Mouse (Mus musculus) forebrain, embryonic 10.5 days (tissue): ENCODE measurements around the gene Foxo3. TPM values are rescaled to one million over a fixed set of nuclear protein-coding genes. Genes with fewer than 3 reads are reported as not detected.
A peak's percentile ranks its signal among the peaks of the same experiment; 100 is the strongest.

ENCODE experiments used
- DNase-seq: peaks from one replicate; pipeline ENCODE4 v3.0.0-alpha.2; 2017; ENCODE audit warnings: low spot score; ENCODE audit errors: extremely low spot score
- H3K27ac ChIP-seq: fragments of 300-500 bp; sonication (generic); 2 replicates; pipeline ENCODE4 v1.5.1; 2016; ENCODE audit warnings: mild to moderate bottlenecking
- H3K27me3 ChIP-seq: fragments of 300-500 bp; sonication (generic); 2 replicates; pipeline ENCODE4 v1.6.1; 2016; ENCODE audit warnings: mild to moderate bottlenecking; ENCODE audit not compliant: poor library complexity, severe bottlenecking
- H3K36me3 ChIP-seq: fragments of 300-500 bp; sonication (generic); replicated peaks from 2 replicates; pipeline ENCODE4 v1.6.1; 2016; ENCODE audit warnings: mild to moderate bottlenecking, moderate library complexity
- H3K4me1 ChIP-seq: fragments of 300-500 bp; sonication (generic); 2 replicates; pipeline ENCODE4 v1.6.1; 2016
- H3K4me3 ChIP-seq: fragments of 300-500 bp; sonication (generic); 2 replicates; pipeline ENCODE4 v1.5.1; 2016; ENCODE audit warnings: mild to moderate bottlenecking, moderate library complexity
- H3K9me3 ChIP-seq: fragments of 300-500 bp; sonication (generic); 2 replicates; pipeline ENCODE4 v1.6.1; 2016; ENCODE audit warnings: mild to moderate bottlenecking, moderate library complexity
- WGBS: fragments of 180-500 bp; shearing (Covaris S2); methylation state at CpG from one replicate; pipeline ENCODE4 v1.1.7; 2016; 5-methylcytosine and 5-hydroxymethylcytosine counted together
- polyA plus RNA-seq: library from polyadenylated mRNA; unstranded; fragments of >200 nt; fragmentation: Nextera tagmentation; extraction: Ambion mirVana; gene quantifications from 2 replicates; pipeline ENCODE4 v1.2.1, GENCODE M21; 2016

Foxo3 gene
- polyA plus RNA-seq, 1 experiment from 2014 or later: 2.3 TPM

- Histone ChIP-seq H3K4me3 (no peak overlapping the region), H3K9me3 (no peaks in the 10 kb centered on the region; the same call in 1 of the 2 replicates), H3K36me3 (peaks cover 13% of the 10 kb centered on the region), H3K27me3 (no peaks in the 10 kb centered on the region), H3K27ac (no peak overlapping the region), H3K4me1 (peaks cover 5% of the 10 kb centered on the region; the same call in 1 of the 2 replicates)
- no peak for DNase-seq
- WGBS: 96% methylated on average over 8 of the region's 8 CpGs
These were observed 15.5 kb downstream of the Foxo3 start for GRCm38 (mm10) chr10:42261103-42261502.

GRCm38 (mm10) chr10:42260523-42260922 is 16.0 kb downstream of the Foxo3 start:
- DNase-seq: no peak
- no peak overlapping the region for H3K4me3 ChIP-seq
- no peak overlapping the region for H3K27ac ChIP-seq
- WGBS: 84% methylated on average over 8 of the region's 8 CpGs
- peaks cover 7% of the 10 kb centered on the region for H3K36me3 ChIP-seq
- H3K9me3 ChIP-seq: no peaks in the 10 kb centered on the region
- peaks cover 9% of the 10 kb centered on the region; the same call in 1 of the 2 replicates for H3K4me1 ChIP-seq
- H3K27me3 ChIP-seq: no peaks in the 10 kb centered on the region

- peaks cover 10% of the 10 kb centered on the region; the same call in 1 of the 2 replicates for H3K4me1 ChIP-seq
These were observed 17.0 kb downstream of the Foxo3 start for GRCm38 (mm10) chr10:42259602-42260001.

GRCm38 (mm10) chr10:42257985-42258384 is 18.6 kb downstream of the Foxo3 start:
- Histone ChIP-seq H3K36me3 (no peaks in the 10 kb centered on the region), H3K9me3 (no peaks in the 10 kb centered on the region), H3K4me3 (no peak overlapping the region), H3K27me3 (no peaks in the 10 kb centered on the region), H3K4me1 (peaks cover 21% of the 10 kb centered on the region), H3K27ac (no peak overlapping the region)
- WGBS: 91% methylated on average over 7 of the region's 7 CpGs
- DNase-seq: no peak

More at GRCm38 (mm10) chr10:42259602-42260001, 17.0 kb downstream of the Foxo3 start:
- Histone ChIP-seq H3K9me3 (no peaks in the 10 kb centered on the region), H3K36me3 (no peaks in the 10 kb centered on the region), H3K27me3 (no peaks in the 10 kb centered on the region), H3K4me3 (no peak overlapping the region), H3K27ac (no peak overlapping the region)
- DNase-seq: no peak
- WGBS: 79% methylated on average over 4 of the region's 4 CpGs

- Histone ChIP-seq H3K4me1 (peaks cover 36% of the 10 kb centered on the region), H3K27me3 (no peaks in the 10 kb centered on the region), H3K4me3 (no peak overlapping the region), H3K36me3 (no peaks in the 10 kb centered on the region), H3K27ac (no peak overlapping the region), H3K9me3 (no peaks in the 10 kb centered on the region)
- DNase-seq: no peak
- 94% methylated on average over 5 of the region's 5 CpGs for WGBS
These were observed 21.8 kb downstream of the Foxo3 start for GRCm38 (mm10) chr10:42254788-42255187.

- Histone ChIP-seq H3K9me3 (no peaks in the 10 kb centered on the region), H3K4me3 (no peak overlapping the region), H3K27me3 (no peaks in the 10 kb centered on the region), H3K4me1 (peaks cover 48% of the 10 kb centered on the region), H3K36me3 (no peaks in the 10 kb centered on the region), H3K27ac (peak overlapping the region; percentile 60; the same call in 1 of the 2 replicates)
- DNase-seq: no peak
- whole genome bisulfite sequencing: 56% methylated on average over 8 of the region's 8 CpGs
These were observed 24.7 kb downstream of the Foxo3 start for GRCm38 (mm10) chr10:42251749-42252323.

- no peak for DNase-seq
- peak overlapping the region; percentile 71 for H3K27ac ChIP-seq
- peaks cover 49% of the 10 kb centered on the region for H3K4me1 ChIP-seq
- H3K36me3 ChIP-seq: no peaks in the 10 kb centered on the region
- no peak overlapping the region for H3K4me3 ChIP-seq
- 58% methylated on average over 7 of the region's 7 CpGs for WGBS
- H3K9me3 ChIP-seq: no peaks in the 10 kb centered on the region
- no peaks in the 10 kb centered on the region for H3K27me3 ChIP-seq
These were observed 25.4 kb downstream of the Foxo3 start for GRCm38 (mm10) chr10:42251203-42251602.

- Histone ChIP-seq H3K4me3 (no peak overlapping the region), H3K27ac (no peak overlapping the region), H3K27me3 (no peaks in the 10 kb centered on the region), H3K9me3 (no peaks in the 10 kb centered on the region), H3K36me3 (no peaks in the 10 kb centered on the region), H3K4me1 (peaks cover 46% of the 10 kb centered on the region)
- 82% methylated on average over 2 of the region's 2 CpGs for WGBS
- no peak for DNase-seq
These were observed 26.6 kb downstream of the Foxo3 start for GRCm38 (mm10) chr10:42249965-42250364.

- Histone ChIP-seq H3K9me3 (no peaks in the 10 kb centered on the region), H3K36me3 (no peaks in the 10 kb centered on the region), H3K27ac (no peak overlapping the region), H3K27me3 (no peaks in the 10 kb centered on the region), H3K4me3 (no peak overlapping the region), H3K4me1 (peaks cover 37% of the 10 kb centered on the region)
- DNase-seq: no peak
- WGBS: 85% methylated on average over 5 of the region's 5 CpGs
These were observed 27.9 kb downstream of the Foxo3 start for GRCm38 (mm10) chr10:42248644-42249043.

- Histone ChIP-seq H3K4me1 (peaks cover 36% of the 10 kb centered on the region), H3K9me3 (no peaks in the 10 kb centered on the region), H3K27ac (no peak overlapping the region), H3K27me3 (no peaks in the 10 kb centered on the region), H3K36me3 (no peaks in the 10 kb centered on the region), H3K4me3 (no peak overlapping the region)
- 74% methylated on average over 4 of the region's 4 CpGs for WGBS
- DNase-seq: no peak
These were observed 28.4 kb downstream of the Foxo3 start for GRCm38 (mm10) chr10:42248156-42248555.

GRCm38 (mm10) chr10:42247125-42247816 is 29.3 kb downstream of the Foxo3 start:
- no peaks in the 10 kb centered on the region for H3K36me3 ChIP-seq
- no peak overlapping the region for H3K4me3 ChIP-seq
- H3K9me3 ChIP-seq: no peaks in the 10 kb centered on the region
- 85% methylated on average over 11 of the region's 11 CpGs for WGBS
- peaks cover 32% of the 10 kb centered on the region for H3K4me1 ChIP-seq
- no peak for DNase-seq
- peak overlapping the region; percentile 58; the same call in 1 of the 2 replicates for H3K27ac ChIP-seq
- 0 out of 2 replicates have a peak, but pooled peaks cover 2% of the 10 kb centered on the region for H3K27me3 ChIP-seq

GRCm38 (mm10) chr10:42246483-42246882 is 30.1 kb downstream of the Foxo3 start:
- H3K27ac ChIP-seq: no peak overlapping the region
- H3K36me3 ChIP-seq: no peaks in the 10 kb centered on the region
- no peak overlapping the region for H3K4me3 ChIP-seq
- H3K27me3 ChIP-seq: peaks cover 10% of the 10 kb centered on the region; the same call in 1 of the 2 replicates
- 79% methylated on average over 3 of the region's 3 CpGs for WGBS
- DNase-seq: no peak
- H3K4me1 ChIP-seq: peaks cover 25% of the 10 kb centered on the region
- H3K9me3 ChIP-seq: no peaks in the 10 kb centered on the region

- no peak for DNase-seq
- Histone ChIP-seq H3K9me3 (no peaks in the 10 kb centered on the region), H3K36me3 (no peaks in the 10 kb centered on the region), H3K27me3 (peaks cover 11% of the 10 kb centered on the region; the same call in 1 of the 2 replicates), H3K27ac (no peak overlapping the region), H3K4me1 (peaks cover 19% of the 10 kb centered on the region), H3K4me3 (no peak overlapping the region)
- 91% methylated on average over 3 of the region's 3 CpGs for WGBS
These were observed 30.9 kb downstream of the Foxo3 start for GRCm38 (mm10) chr10:42245636-42246035.
